Mouse (Mus musculus) MEL (cell line): ENCODE results near the gene Gm5269. TPM values are rescaled to one million over a fixed set of nuclear protein-coding genes. Genes with fewer than 3 reads are reported as not detected.

Source experiments
- DNase-seq: peaks from one replicate; pipeline ENCODE4 v3.0.0; 2011; ENCODE audit warnings: low read depth, low spot score
- H3K27ac ChIP-seq: 2 replicates; pipeline ENCODE4 v1.5.1; 2012; ENCODE audit warnings: low read depth, mild to moderate bottlenecking, control low read depth, low read length, moderate library complexity; ENCODE audit not compliant: control insufficient read depth
- H3K27me3 ChIP-seq, 2 experiments: fragments of 150-350 bp in 1 of 2; sonication (generic) in 1 of 2; 2 replicates each; pipeline ENCODE4 v1.6.1; 2012; ENCODE audit warnings: low read length in 2 of 2, mild to moderate bottlenecking in 2 of 2, improper control_type of control experiment in 1 of 2, moderate library complexity in 1 of 2; ENCODE audit not compliant: insufficient read depth in 2 of 2, control insufficient read depth in 1 of 2
- H3K36me3 ChIP-seq, 2 experiments: 2 replicates each; pipeline ENCODE4 v1.6.1; 2012 to 2014; ENCODE audit warnings: low read length in 2 of 2, improper control_type of control experiment in 1 of 2, inconsistent platforms in 1 of 2, mild to moderate bottlenecking in 1 of 2; ENCODE audit not compliant: insufficient read depth in 2 of 2, control insufficient read depth in 1 of 2
- H3K4me1 ChIP-seq, 2 experiments: fragments of 150-350 bp in 1 of 2; sonication (generic) in 1 of 2; 2 replicates each; pipeline ENCODE4 v1.6.1; 2012; ENCODE audit warnings: low read length in 2 of 2, improper control_type of control experiment in 1 of 2, mild to moderate bottlenecking in 1 of 2; ENCODE audit not compliant: insufficient read depth in 2 of 2, control insufficient read depth in 1 of 2
- H3K4me3 ChIP-seq, 2 experiments: fragments of 150-350 bp in 1 of 2; sonication (generic) in 1 of 2; 2 replicates each; pipeline ENCODE4 v1.5.1; 2012; ENCODE audit warnings: low read depth in 2 of 2, low read length in 2 of 2, mild to moderate bottlenecking in 2 of 2, moderate library complexity in 2 of 2, control low read depth in 1 of 2, improper control_type of control experiment in 1 of 2; ENCODE audit not compliant: control insufficient read depth in 1 of 2, insufficient read depth in 1 of 2
- H3K79me2 ChIP-seq: 2 replicates; pipeline ENCODE4 v1.6.1; 2012; ENCODE audit warnings: mild to moderate bottlenecking, low read length, moderate library complexity; ENCODE audit not compliant: control insufficient read depth, poor library complexity, insufficient read depth
- H3K9ac ChIP-seq: 2 replicates; pipeline ENCODE4 v1.6.1; 2012; ENCODE audit warnings: low read depth, mild to moderate bottlenecking, control low read depth, low read length, moderate library complexity; ENCODE audit not compliant: control insufficient read depth, poor library complexity, severe bottlenecking
- H3K9me3 ChIP-seq: fragments of 150-350 bp; sonication (generic); replicated peaks from 2 replicates; pipeline ENCODE4 v1.6.1; 2012; ENCODE audit warnings: mild to moderate bottlenecking, low read length, improper control_type of control experiment, moderate library complexity; ENCODE audit not compliant: insufficient read depth
- BHLHE40 ChIP-seq: IDR thresholded peaks from 2 replicates; pipeline ENCODE4 v1.6.1; 2012; ENCODE audit warnings: low read depth, mild to moderate bottlenecking, inconsistent platforms, low read length, improper control_type of control experiment, borderline replicate concordance
- CHD1 ChIP-seq: IDR thresholded peaks from 2 replicates; pipeline ENCODE4 v1.6.1; 2012; ENCODE audit warnings: low read depth, mild to moderate bottlenecking, inconsistent platforms, low read length, improper control_type of control experiment
- CTCF ChIP-seq, 3 experiments: IDR thresholded peaks in 2 of 3; conservative IDR thresholded peaks in 1 of 3; 2 replicates each; pipeline ENCODE4 v1.5.1; 2011 to 2012; ENCODE audit warnings: low read length in 3 of 3, low read depth in 2 of 3, mild to moderate bottlenecking in 2 of 3, improper control_type of control experiment in 1 of 3, inconsistent platforms in 1 of 3, mixed read lengths in 1 of 3, moderate library complexity in 1 of 3; ENCODE audit not compliant: control insufficient read depth in 1 of 3, insufficient read depth in 1 of 3, poor library complexity in 1 of 3, severe bottlenecking in 1 of 3
- ETS1 ChIP-seq: IDR thresholded peaks from 2 replicates; pipeline ENCODE4 v1.6.1; 2012; ENCODE audit warnings: low read depth, mild to moderate bottlenecking, inconsistent platforms, low read length, improper control_type of control experiment, moderate library complexity
- GABPA ChIP-seq: IDR thresholded peaks from 2 replicates; pipeline ENCODE4 v1.6.1; 2012; ENCODE audit warnings: low read depth, mild to moderate bottlenecking, inconsistent platforms, low read length, improper control_type of control experiment, moderate library complexity
- HCFC1 ChIP-seq: IDR thresholded peaks from 2 replicates; pipeline ENCODE4 v1.6.1; 2012; ENCODE audit warnings: low read depth, mild to moderate bottlenecking, inconsistent platforms, low read length, improper control_type of control experiment, moderate library complexity
- KAT2A ChIP-seq: conservative IDR thresholded peaks from 2 replicates; pipeline ENCODE4 v1.6.1; 2012; ENCODE audit warnings: low read depth, low read length, improper control_type of control experiment, inconsistent platforms
- MAFK ChIP-seq: IDR thresholded peaks from 2 replicates; pipeline ENCODE4 v1.6.1; 2011; ENCODE audit warnings: low read depth, mild to moderate bottlenecking, low read length, improper control_type of control experiment, borderline replicate concordance
- MAX ChIP-seq: IDR thresholded peaks from 2 replicates; pipeline ENCODE4 v1.6.1; 2011; ENCODE audit warnings: low read length, improper control_type of control experiment
- MAZ ChIP-seq: IDR thresholded peaks from 2 replicates; pipeline ENCODE4 v1.6.1; 2012; ENCODE audit warnings: low read depth, mild to moderate bottlenecking, inconsistent platforms, low read length, improper control_type of control experiment
- MXI1 ChIP-seq: IDR thresholded peaks from 2 replicates; pipeline ENCODE4 v1.6.1; 2011; ENCODE audit warnings: mild to moderate bottlenecking, low read depth, low read length, improper control_type of control experiment
- NRF1 ChIP-seq: IDR thresholded peaks from 2 replicates; pipeline ENCODE4 v1.6.1; 2014; ENCODE audit warnings: low read depth, mild to moderate bottlenecking, inconsistent platforms, low read length, improper control_type of control experiment, moderate library complexity; ENCODE audit not compliant: poor library complexity, insufficient read depth, severe bottlenecking
- POLR2A ChIP-seq, 2 experiments: IDR thresholded peaks; 2 replicates each; pipeline ENCODE4 v1.6.1; 2011 to 2012; ENCODE audit warnings: low read length in 2 of 2, mild to moderate bottlenecking in 2 of 2, control low read depth in 1 of 2, improper control_type of control experiment in 1 of 2, low read depth in 1 of 2, moderate library complexity in 1 of 2; ENCODE audit not compliant: control insufficient read depth in 1 of 2, insufficient read depth in 1 of 2, poor library complexity in 1 of 2
- POLR2AphosphoS2 ChIP-seq: IDR thresholded peaks from 2 replicates; pipeline ENCODE4 v1.6.1; 2011; ENCODE audit warnings: low read length, improper control_type of control experiment
- POLR2AphosphoS5 ChIP-seq: IDR thresholded peaks from 2 replicates; pipeline ENCODE4 v1.6.1; 2012; ENCODE audit warnings: low read depth, borderline replicate concordance, mild to moderate bottlenecking, inconsistent platforms, low read length, moderate library complexity, mixed read lengths
- SIN3A ChIP-seq: IDR thresholded peaks from 2 replicates; pipeline ENCODE4 v1.6.1; 2012; ENCODE audit warnings: low read length, improper control_type of control experiment, inconsistent platforms
- TAL1 ChIP-seq: IDR thresholded peaks from 2 replicates; pipeline ENCODE4 v1.6.1; 2012; ENCODE audit warnings: mild to moderate bottlenecking, inconsistent platforms, low read length, moderate library complexity, mixed read lengths
- TCF12 ChIP-seq: IDR thresholded peaks from 2 replicates; pipeline ENCODE4 v1.6.1; 2014; ENCODE audit warnings: low read depth, mild to moderate bottlenecking, inconsistent platforms, low read length, improper control_type of control experiment, moderate library complexity
- USF1 ChIP-seq: IDR thresholded peaks from 2 replicates; pipeline ENCODE4 v1.6.1; 2014; ENCODE audit warnings: low read depth, mild to moderate bottlenecking, inconsistent platforms, low read length, improper control_type of control experiment, moderate library complexity
- ZKSCAN1 ChIP-seq: IDR thresholded peaks from 2 replicates; pipeline ENCODE4 v1.6.1; 2012; ENCODE audit warnings: low read depth, mild to moderate bottlenecking, inconsistent platforms, low read length, improper control_type of control experiment, moderate library complexity
- ZMIZ1 ChIP-seq: IDR thresholded peaks from 2 replicates; pipeline ENCODE4 v1.6.1; 2012; ENCODE audit warnings: low read depth, mild to moderate bottlenecking, inconsistent platforms, low read length, improper control_type of control experiment, moderate library complexity
- ZNF384 ChIP-seq: IDR thresholded peaks from 2 replicates; pipeline ENCODE4 v1.6.1; 2012; ENCODE audit warnings: low read depth, mild to moderate bottlenecking, inconsistent platforms, low read length, improper control_type of control experiment
- polyA plus RNA-seq, 2 experiments: library from polyadenylated mRNA; stranded (reverse) in 1 of 2; unstranded in 1 of 2; fragments of >175 nt in 1 of 2; fragments of >200 nt in 1 of 2; gene quantifications; 2 replicates each; pipeline versions ENCODE4 v1.2.1 to v1.2.4; 2012; ENCODE audit warnings: low replicate concordance in 2 of 2, low read depth in 1 of 2; ENCODE audit not compliant: insufficient read length in 2 of 2, insufficient read depth in 1 of 2, missing spikeins in 1 of 2
- total RNA-seq: library from RNA; depleted of rRNA; stranded (reverse); fragments of 300-350 nt; gene quantifications from 2 replicates; pipeline ENCODE4 v1.2.3, GENCODE M21; 2012

The Gm5269 gene
- total and polyA plus RNA-seq, 3 experiments = 0.67 TPM; not detected in 2

- TF ChIP-seq ZNF384 (no peak), KAT2A (no peak), NRF1 (no peak), ETS1 (no peak)
Measured at GRCm38 (mm10) chr1:45931127-45931526, 41.1 kb upstream of the Gm5269 start (continued).

- Histone ChIP-seq H3K27me3 (no peaks in the 10 kb centered on the region), H3K4me1 (peaks cover 11 to 15% of the 10 kb centered on the region in 2 experiments), H3K36me3 (peaks cover 8 to 23% of the 10 kb centered on the region in 2 experiments), H3K79me2 (peaks cover 16% of the 10 kb centered on the region), H3K4me3 (peak overlapping the region in 1 of 2 experiments; percentile 29; a peak in 2 of 4 replicates), H3K9me3 (no peaks in the 10 kb centered on the region), H3K27ac (peak overlapping the region; percentile 89), H3K9ac (no peak overlapping the region)
- peak; percentile 59 for DNase-seq
- no peak for TF ChIP-seq POLR2AphosphoS2
- TF ChIP-seq USF1 = no peak
- TF ChIP-seq ZMIZ1 = no peak
- no peak for TF ChIP-seq BHLHE40
- no peak for TF ChIP-seq CTCF (IDR thresholded peaks at IDR 0.05 in 2 of 3, conservative IDR thresholded peaks at IDR 0.05 in 1 of 3; ENCODE audit: control insufficient read depth in 1 of 3, insufficient read depth in 1 of 3, low read depth in 2 of 3, low read length in 3 of 3, poor library complexity in 1 of 3, severe bottlenecking in 1 of 3)
- TF ChIP-seq HCFC1 = no peak
- no peak for TF ChIP-seq SIN3A
- no peak for TF ChIP-seq MAX
- TF ChIP-seq MAZ = no peak
- no peak for TF ChIP-seq MXI1
- no peak for TF ChIP-seq ZKSCAN1
- TF ChIP-seq CHD1 = no peak
- TF ChIP-seq POLR2A (IDR thresholded peaks at IDR 0.05; ENCODE audit: control insufficient read depth in 1 of 2, insufficient read depth in 1 of 2, low read depth in 1 of 2, low read length in 2 of 2, poor library complexity in 1 of 2) = no peak
- TF ChIP-seq POLR2AphosphoS5 = no peak
- TF ChIP-seq TCF12 = no peak
- no peak for TF ChIP-seq GABPA
- no peak for TF ChIP-seq NRF1
- no peak for TF ChIP-seq TAL1
- no peak for TF ChIP-seq MAFK
Measured at GRCm38 (mm10) chr1:45926911-45927310, 36.8 kb upstream of the Gm5269 start.
